Mouse (Mus musculus): ENCODE data around the gene Gm49369. TPM values are rescaled to one million over a fixed set of nuclear protein-coding genes. Genes with fewer than 3 reads are reported as not detected.

Gene Gm49369
- polyA plus RNA-seq, 1 experiment, result not detected

GRCm38 (mm10) chr7:142359129-142359528, 23.3 kb downstream of the Gm49369 start:
- no peak for TF ChIP-seq POLR2A (IDR thresholded peaks at IDR 0.05; ENCODE audit: low read depth, low read length)
- no peak for TF ChIP-seq CTCF (IDR thresholded peaks at IDR 0.05; ENCODE audit: extremely low read depth, insufficient read length, insufficient replicate concordance, low read depth, low read length)
- Histone ChIP-seq H3K36me3 (ENCODE audit: control insufficient read depth, insufficient read depth, low read length) (no peaks in the 10 kb centered on the region), H3K27ac (ENCODE audit: insufficient read depth, low read depth, low read length) (no peak overlapping the region), H3K4me3 (ENCODE audit: low read depth, low read length) (no peak overlapping the region), H3K27me3 (ENCODE audit: control insufficient read depth, insufficient read depth, low read length) (no peaks in the 10 kb centered on the region), H3K4me1 (ENCODE audit: control insufficient read depth, insufficient read depth, insufficient read length, low read length) (no peaks in the 10 kb centered on the region)
- WGBS, result 61% methylated on average over 8 of the region's 8 CpGs

- TF ChIP-seq CTCF (IDR thresholded peaks at IDR 0.05; ENCODE audit: extremely low read depth, insufficient read length, insufficient replicate concordance, low read depth, low read length), result no peak
- Histone ChIP-seq H3K4me1 (ENCODE audit: control insufficient read depth, insufficient read depth, insufficient read length, low read length) (no peaks in the 10 kb centered on the region), H3K27me3 (ENCODE audit: control insufficient read depth, insufficient read depth, low read length) (no peaks in the 10 kb centered on the region), H3K27ac (ENCODE audit: insufficient read depth, low read depth, low read length) (no peak overlapping the region), H3K36me3 (ENCODE audit: control insufficient read depth, insufficient read depth, low read length) (no peaks in the 10 kb centered on the region), H3K4me3 (ENCODE audit: low read depth, low read length) (no peak overlapping the region)
- WGBS, result 32% methylated on average over 3 of the region's 3 CpGs
Measured at GRCm38 (mm10) chr7:142357566-142357965, 24.9 kb downstream of the Gm49369 start.

GRCm38 (mm10) chr7:142354661-142355233, 27.7 kb downstream of the Gm49369 start:
- no peaks in the 10 kb centered on the region for H3K27me3 ChIP-seq (ENCODE audit: control insufficient read depth, insufficient read depth, low read length)
- WGBS, result 51% methylated on average over 8 of the region's 8 CpGs
- H3K27ac ChIP-seq (ENCODE audit: insufficient read depth, low read depth, low read length), result no peak overlapping the region
- no peaks in the 10 kb centered on the region for H3K4me1 ChIP-seq (ENCODE audit: control insufficient read depth, insufficient read depth, insufficient read length, low read length)
- H3K4me3 ChIP-seq (ENCODE audit: low read depth, low read length), result no peak overlapping the region
- no peaks in the 10 kb centered on the region for H3K36me3 ChIP-seq (ENCODE audit: control insufficient read depth, insufficient read depth, low read length)
- TF ChIP-seq CTCF (IDR thresholded peaks at IDR 0.05; ENCODE audit: extremely low read depth, insufficient read length, insufficient replicate concordance, low read depth, low read length) (no peak), POLR2A (IDR thresholded peaks at IDR 0.05; ENCODE audit: low read depth, low read length) (no peak)

GRCm38 (mm10) chr7:142353854-142354253, 28.6 kb downstream of the Gm49369 start:
- H3K4me1 ChIP-seq (ENCODE audit: control insufficient read depth, insufficient read depth, insufficient read length, low read length), result no peaks in the 10 kb centered on the region
- no peaks in the 10 kb centered on the region for H3K36me3 ChIP-seq (ENCODE audit: control insufficient read depth, insufficient read depth, low read length)
- TF ChIP-seq POLR2A (IDR thresholded peaks at IDR 0.05; ENCODE audit: low read depth, low read length) (no peak), CTCF (IDR thresholded peaks at IDR 0.05; ENCODE audit: extremely low read depth, insufficient read length, insufficient replicate concordance, low read depth, low read length) (no peak)
- H3K4me3 ChIP-seq (ENCODE audit: low read depth, low read length), result no peak overlapping the region
- no peak overlapping the region for H3K27ac ChIP-seq (ENCODE audit: insufficient read depth, low read depth, low read length)
- H3K27me3 ChIP-seq (ENCODE audit: control insufficient read depth, insufficient read depth, low read length), result no peaks in the 10 kb centered on the region
- 40% methylated on average over 5 of the region's 5 CpGs for WGBS

- no peaks in the 10 kb centered on the region for H3K27me3 ChIP-seq (ENCODE audit: control insufficient read depth, insufficient read depth, low read length)
- WGBS, result 66% methylated on average over 5 of the region's 5 CpGs
Measured at GRCm38 (mm10) chr7:142351569-142351968, 30.9 kb downstream of the Gm49369 start.

GRCm38 (mm10) chr7:142349308-142349961, 33.0 kb downstream of the Gm49369 start:
- no peak for TF ChIP-seq POLR2A (IDR thresholded peaks at IDR 0.05; ENCODE audit: low read depth, low read length)
- no peak for TF ChIP-seq CTCF (IDR thresholded peaks at IDR 0.05; ENCODE audit: extremely low read depth, insufficient read length, insufficient replicate concordance, low read depth, low read length)
- WGBS, result 42% methylated on average over 9 of the region's 9 CpGs
- H3K27ac ChIP-seq (ENCODE audit: insufficient read depth, low read depth, low read length), result no peak overlapping the region
- no peaks in the 10 kb centered on the region; the same call in 1 of the 2 replicates for H3K4me1 ChIP-seq (ENCODE audit: control insufficient read depth, insufficient read depth, insufficient read length, low read length)
- no peak overlapping the region for H3K4me3 ChIP-seq (ENCODE audit: low read depth, low read length)
- H3K27me3 ChIP-seq (ENCODE audit: control insufficient read depth, insufficient read depth, low read length), result no peaks in the 10 kb centered on the region
- H3K36me3 ChIP-seq (ENCODE audit: control insufficient read depth, insufficient read depth, low read length), result no peaks in the 10 kb centered on the region

More at GRCm38 (mm10) chr7:142351569-142351968, 30.9 kb downstream of the Gm49369 start:
- H3K36me3 ChIP-seq (ENCODE audit: control insufficient read depth, insufficient read depth, low read length), result no peaks in the 10 kb centered on the region
- H3K27ac ChIP-seq (ENCODE audit: insufficient read depth, low read depth, low read length), result no peak overlapping the region
- no peak overlapping the region for H3K4me3 ChIP-seq (ENCODE audit: low read depth, low read length)
- H3K4me1 ChIP-seq (ENCODE audit: control insufficient read depth, insufficient read depth, insufficient read length, low read length), result no peaks in the 10 kb centered on the region
- TF ChIP-seq POLR2A (IDR thresholded peaks at IDR 0.05; ENCODE audit: low read depth, low read length) (no peak), CTCF (IDR thresholded peaks at IDR 0.05; ENCODE audit: extremely low read depth, insufficient read length, insufficient replicate concordance, low read depth, low read length) (no peak)

- no peaks in the 10 kb centered on the region for H3K36me3 ChIP-seq (ENCODE audit: control insufficient read depth, insufficient read depth, low read length)
- WGBS, result 53% methylated on average over 4 of the region's 4 CpGs
- no peak overlapping the region for H3K4me3 ChIP-seq (ENCODE audit: low read depth, low read length)
- H3K27ac ChIP-seq (ENCODE audit: insufficient read depth, low read depth, low read length), result no peak overlapping the region
- TF ChIP-seq CTCF (IDR thresholded peaks at IDR 0.05; ENCODE audit: extremely low read depth, insufficient read length, insufficient replicate concordance, low read depth, low read length) (no peak), POLR2A (IDR thresholded peaks at IDR 0.05; ENCODE audit: low read depth, low read length) (no peak)
- H3K4me1 ChIP-seq (ENCODE audit: control insufficient read depth, insufficient read depth, insufficient read length, low read length), result no peaks in the 10 kb centered on the region; the same call in 1 of the 2 replicates
- no peaks in the 10 kb centered on the region for H3K27me3 ChIP-seq (ENCODE audit: control insufficient read depth, insufficient read depth, low read length)
Measured at GRCm38 (mm10) chr7:142347542-142347941, 34.9 kb downstream of the Gm49369 start.
